Mouse (Mus musculus) kidney, embryonic 15.5 days (tissue): ENCODE results near the gene Arhgap17. TPM values are rescaled to one million over a fixed set of nuclear protein-coding genes. Genes with fewer than 3 reads are reported as not detected.

Experiments used
- ATAC-seq: fragments of 200-750 bp; cut with Nextera tagmentation; replicated peaks from 2 replicates; pipeline ENCODE4 v1.8.0; 2017; ENCODE audit warnings: moderate TSS enrichment; ENCODE audit not compliant: low FRiP score
- H3K27ac ChIP-seq: fragments of 300-500 bp; sonication (generic); 2 replicates; pipeline ENCODE4 v1.5.1; 2015; ENCODE audit warnings: mild to moderate bottlenecking, inconsistent platforms
- H3K27me3 ChIP-seq: fragments of 300-500 bp; sonication (generic); 2 replicates; pipeline ENCODE4 v1.6.1; 2015; ENCODE audit warnings: inconsistent platforms
- H3K36me3 ChIP-seq: fragments of 300-500 bp; sonication (generic); 2 replicates; pipeline ENCODE4 v1.6.1; 2015; ENCODE audit warnings: inconsistent platforms
- H3K4me1 ChIP-seq: fragments of 300-500 bp; sonication (generic); 2 replicates; pipeline ENCODE4 v1.6.1; 2015; ENCODE audit warnings: inconsistent platforms
- H3K4me2 ChIP-seq: fragments of 300-500 bp; sonication (generic); 2 replicates; pipeline ENCODE4 v1.6.1; 2015; ENCODE audit warnings: moderate library complexity, mild to moderate bottlenecking, inconsistent platforms
- H3K4me3 ChIP-seq: fragments of 300-500 bp; sonication (generic); replicated peaks from 2 replicates; pipeline ENCODE4 v1.5.1; 2015; ENCODE audit warnings: mild to moderate bottlenecking, inconsistent platforms
- H3K9ac ChIP-seq: fragments of 300-500 bp; sonication (generic); 2 replicates; pipeline ENCODE4 v1.6.1; 2015; ENCODE audit warnings: mild to moderate bottlenecking, inconsistent platforms
- H3K9me3 ChIP-seq: fragments of 300-500 bp; sonication (generic); replicated peaks from 2 replicates; pipeline ENCODE4 v1.6.1; 2016; ENCODE audit warnings: inconsistent platforms
- WGBS: fragments of 180-500 bp; shearing (Covaris S2); methylation state at CpG from one replicate; pipeline ENCODE4 v1.1.7; 2015; ENCODE audit warnings: mixed read lengths; 5-methylcytosine and 5-hydroxymethylcytosine counted together
- polyA plus RNA-seq: library from polyadenylated mRNA; unstranded; fragments of >200 nt; fragmentation: Nextera tagmentation; extraction: Ambion mirVana; gene quantifications from 2 replicates; pipeline ENCODE4 v1.2.1, GENCODE M21; 2015

Gene Arhgap17
- 23.7 and 25.2 TPM in 2 replicates for polyA plus RNA-seq

DNA sequence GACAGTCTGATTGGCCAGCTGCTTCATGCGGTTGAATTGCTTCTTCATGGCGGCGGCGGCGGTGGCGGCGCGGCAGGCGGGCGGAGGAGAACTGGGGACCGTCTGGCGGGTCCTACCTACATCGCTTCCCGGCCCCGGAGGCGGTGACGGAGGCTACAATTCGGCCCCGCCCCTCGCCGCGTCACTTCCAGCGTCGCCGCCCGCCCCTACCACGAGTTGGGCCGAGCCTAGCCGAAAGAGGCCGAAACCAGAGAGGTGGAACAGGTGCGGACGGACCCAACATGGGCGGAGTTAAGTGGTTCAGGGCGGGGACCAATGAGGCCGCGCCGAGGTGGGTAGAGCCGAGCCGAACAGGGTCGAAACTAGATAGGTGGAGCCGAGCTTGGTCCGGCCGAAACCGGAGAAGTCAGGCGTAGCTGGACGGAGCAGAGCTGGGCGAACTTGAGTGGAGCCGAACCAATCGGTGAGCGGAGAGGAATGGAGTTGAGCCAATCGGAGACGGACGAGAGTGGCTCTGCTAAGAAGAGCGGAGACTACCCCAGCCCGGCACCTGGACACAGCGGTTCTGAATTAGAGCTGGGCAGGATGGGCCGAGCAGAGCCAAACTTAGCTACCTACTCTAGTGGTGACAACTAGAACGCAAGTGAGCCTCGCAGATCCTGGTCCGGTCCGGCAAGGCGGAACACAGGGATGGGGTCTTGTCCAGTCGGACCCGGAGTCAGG, at the start of gene Arhgap17, which contains the start of gene Lcmt1:
Arhgap17 (minus strand) TSS at position 157 of the 723 bp plus-strand sequence.
Lcmt1 (plus strand) TSS at position 26 of the 723 bp plus-strand sequence.
- WGBS, result under 1% methylated on average over 64 of the region's 64 CpGs
- Histone ChIP-seq H3K9ac (peak within 1 kb of the TSS; percentile 87), H3K27ac (peak within 1 kb of the TSS; percentile 95), H3K4me3 (peak within 1 kb of the TSS; percentile 84), H3K9me3 (no peaks in the 10 kb centered on the region), H3K4me1 (peaks cover 44% of the 10 kb centered on the region), H3K4me2 (peak within 1 kb of the TSS; percentile 79), H3K36me3 (no peaks in the 10 kb centered on the region), H3K27me3 (no peaks in the 10 kb centered on the region)
- ATAC-seq, result peak; percentile 98

DNA sequence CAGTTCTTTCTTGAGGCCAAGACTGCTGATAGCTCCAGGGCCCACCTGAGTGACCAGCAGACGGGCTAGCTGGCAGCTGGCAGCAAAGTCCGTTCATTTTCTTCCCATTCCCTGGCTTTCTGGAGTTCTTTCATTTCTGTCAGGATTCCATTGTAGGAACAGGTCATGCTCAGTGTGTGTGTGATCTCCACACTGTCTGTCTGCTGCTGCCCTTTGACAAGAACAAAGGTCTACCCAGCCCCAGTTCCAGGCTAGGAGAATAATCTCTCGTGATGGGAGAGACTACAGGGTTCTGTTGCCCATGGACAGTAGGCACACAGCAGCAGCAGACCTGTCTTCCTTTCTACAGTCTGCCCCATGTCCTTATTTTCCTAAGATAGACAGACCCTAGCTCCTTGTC, 47.9 kb upstream of the Arhgap17 start:
- Histone ChIP-seq H3K4me1 (0 out of 2 replicates have a peak, but pooled peaks cover 4% of the 10 kb centered on the region), H3K27ac (no peak overlapping the region), H3K27me3 (no peaks in the 10 kb centered on the region), H3K4me2 (no peak overlapping the region), H3K4me3 (no peak overlapping the region), H3K9ac (no peak overlapping the region), H3K36me3 (peaks cover 29% of the 10 kb centered on the region), H3K9me3 (no peaks in the 10 kb centered on the region)
- 86% methylated on average over 3 of the region's 3 CpGs for WGBS
- no peak for ATAC-seq

DNA sequence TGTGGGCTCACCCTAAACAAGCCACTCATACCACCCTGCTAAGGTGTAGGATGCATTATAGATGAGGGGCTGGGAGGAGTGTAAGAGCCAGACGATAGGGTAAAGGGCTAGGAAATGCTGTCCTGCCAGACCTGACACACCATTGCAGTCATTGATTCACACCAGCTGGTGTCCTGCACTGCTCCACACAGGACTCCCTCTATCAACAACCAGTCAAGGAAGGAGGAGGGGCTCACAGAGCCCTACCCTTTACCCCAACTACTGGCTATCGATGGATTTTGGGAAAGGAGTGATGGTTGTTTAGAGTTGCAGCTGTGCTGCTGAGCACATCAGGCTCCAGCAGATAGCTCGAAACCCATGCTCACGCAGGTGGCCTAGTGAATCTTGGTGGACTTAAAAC, 47.1 kb upstream of the Arhgap17 start:
- H3K9ac ChIP-seq, result no peak overlapping the region
- no peak for ATAC-seq
- peaks cover 21% of the 10 kb centered on the region; the same call in 1 of the 2 replicates for H3K36me3 ChIP-seq
- no peaks in the 10 kb centered on the region for H3K9me3 ChIP-seq
- H3K4me1 ChIP-seq, result 0 out of 2 replicates have a peak, but pooled peaks cover 4% of the 10 kb centered on the region
- 64% methylated on average over 4 of the region's 4 CpGs for WGBS
- H3K4me2 ChIP-seq, result no peak overlapping the region
- H3K4me3 ChIP-seq, result no peak overlapping the region
- H3K27ac ChIP-seq, result no peak overlapping the region
- no peaks in the 10 kb centered on the region for H3K27me3 ChIP-seq

DNA sequence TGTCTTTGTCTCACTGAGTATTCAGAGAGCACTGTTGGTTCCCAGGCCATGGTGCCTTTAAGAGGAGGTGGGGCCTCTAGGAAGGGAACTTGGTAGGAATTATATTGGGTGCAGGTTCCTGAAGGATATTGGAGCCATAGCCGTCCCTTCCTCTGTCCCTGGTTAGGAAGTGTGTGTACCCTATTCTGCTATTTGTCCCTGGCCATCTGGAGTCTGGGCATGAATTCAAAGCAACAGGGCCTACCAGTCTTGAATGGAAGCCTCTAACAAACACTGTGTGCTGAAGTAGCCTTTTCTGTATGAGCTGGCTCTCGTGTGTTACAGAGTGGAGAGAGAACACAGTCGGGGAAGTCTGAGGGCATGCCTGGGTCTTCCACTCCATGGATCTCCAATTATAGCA, 42.4 kb upstream of the Arhgap17 start:
- H3K27ac ChIP-seq, result no peak overlapping the region
- ATAC-seq, result no peak
- H3K4me3 ChIP-seq, result no peak overlapping the region
- 81% methylated on average over 3 of the region's 3 CpGs for whole genome bisulfite sequencing
- H3K36me3 ChIP-seq, result peaks cover 28% of the 10 kb centered on the region
- no peaks in the 10 kb centered on the region for H3K27me3 ChIP-seq
- H3K9me3 ChIP-seq, result no peaks in the 10 kb centered on the region
- H3K9ac ChIP-seq, result no peak overlapping the region
- H3K4me2 ChIP-seq, result no peak overlapping the region
- 0 out of 2 replicates have a peak, but pooled peaks cover 4% of the 10 kb centered on the region for H3K4me1 ChIP-seq

DNA sequence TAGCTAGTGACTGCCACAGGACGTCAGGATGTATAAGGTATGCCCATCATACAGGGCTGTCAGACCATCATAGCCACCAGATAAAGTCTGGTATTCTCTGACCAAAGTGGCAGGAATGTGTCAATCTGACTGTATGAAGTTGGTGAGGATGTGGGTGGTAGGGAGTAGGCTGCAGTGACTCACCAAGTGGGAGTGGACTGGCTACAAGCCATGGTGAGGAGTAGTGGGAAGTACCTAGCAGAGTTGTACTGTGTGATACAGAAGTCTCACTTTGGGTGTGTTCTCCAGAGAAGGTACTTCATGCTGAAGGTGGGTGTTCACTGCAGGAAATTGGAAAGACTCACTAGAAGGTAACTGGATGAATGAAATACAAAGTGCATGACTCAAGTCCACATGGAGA, 41.4 kb upstream of the Arhgap17 start:
- no peak for ATAC-seq
- 0 out of 2 replicates have a peak, but pooled peaks cover 4% of the 10 kb centered on the region for H3K4me1 ChIP-seq
- H3K36me3 ChIP-seq, result peaks cover 32% of the 10 kb centered on the region
- no peak overlapping the region for H3K9ac ChIP-seq
- H3K9me3 ChIP-seq, result no peaks in the 10 kb centered on the region
- no peaks in the 10 kb centered on the region for H3K27me3 ChIP-seq
- no peak overlapping the region for H3K4me3 ChIP-seq
- no peak overlapping the region for H3K27ac ChIP-seq
- H3K4me2 ChIP-seq, result no peak overlapping the region
- 85% methylated on average over 1 of the region's 1 CpGs for WGBS

DNA sequence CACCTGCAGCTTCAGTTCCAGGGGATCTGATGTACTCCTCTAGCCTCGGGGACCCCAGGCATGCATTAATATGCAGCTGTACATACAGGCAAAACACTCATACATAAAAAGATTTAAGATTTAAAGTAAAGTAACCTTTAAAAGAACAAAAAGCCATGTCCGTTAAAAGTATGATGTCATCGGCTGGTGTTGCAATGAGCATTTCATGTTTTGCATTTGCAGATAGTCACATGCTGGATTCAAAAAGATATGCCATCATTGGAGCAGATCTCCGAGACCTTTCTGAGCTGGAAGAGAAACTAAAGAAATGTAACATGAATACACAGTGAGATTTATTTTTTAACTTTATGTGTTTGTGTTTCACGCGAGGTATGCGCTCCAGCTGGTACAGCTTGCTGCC, 40.8 kb upstream of the Arhgap17 start:
- Histone ChIP-seq H3K9ac (no peak overlapping the region), H3K4me1 (0 out of 2 replicates have a peak, but pooled peaks cover 4% of the 10 kb centered on the region), H3K27me3 (no peaks in the 10 kb centered on the region), H3K9me3 (no peaks in the 10 kb centered on the region), H3K27ac (no peak overlapping the region), H3K36me3 (peaks cover 34% of the 10 kb centered on the region), H3K4me3 (no peak overlapping the region), H3K4me2 (no peak overlapping the region)
- ATAC-seq, result no peak
- 88% methylated on average over 7 of the region's 7 CpGs for WGBS

DNA sequence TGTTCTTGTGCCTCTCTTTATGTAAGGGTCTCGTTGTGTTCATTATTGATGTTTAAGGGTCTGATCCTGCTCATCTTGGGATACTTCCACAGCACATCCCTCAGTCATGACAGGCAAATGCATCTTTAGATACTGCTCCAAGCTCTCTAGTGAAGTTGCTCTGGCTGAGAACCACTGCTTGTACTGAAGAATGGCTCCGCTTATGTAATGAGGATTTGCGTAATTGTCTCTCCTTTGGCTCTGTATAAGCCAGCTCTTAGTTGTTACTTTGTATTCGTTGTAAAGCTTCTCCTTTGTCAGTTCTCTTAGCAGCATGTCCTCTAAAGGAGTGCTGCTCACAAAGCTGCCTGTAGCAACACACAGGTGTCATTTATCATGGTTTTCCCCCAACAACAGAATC, 37.3 kb upstream of the Arhgap17 start:
- peaks cover 53% of the 10 kb centered on the region for H3K36me3 ChIP-seq
- H3K27ac ChIP-seq, result no peak overlapping the region
- WGBS, result 83% methylated on average over 4 of the region's 4 CpGs
- H3K9ac ChIP-seq, result no peak overlapping the region
- no peaks in the 10 kb centered on the region for H3K4me1 ChIP-seq
- no peak overlapping the region for H3K4me3 ChIP-seq
- H3K4me2 ChIP-seq, result no peak overlapping the region
- H3K9me3 ChIP-seq, result no peaks in the 10 kb centered on the region
- H3K27me3 ChIP-seq, result no peaks in the 10 kb centered on the region
- no peak for ATAC-seq

DNA sequence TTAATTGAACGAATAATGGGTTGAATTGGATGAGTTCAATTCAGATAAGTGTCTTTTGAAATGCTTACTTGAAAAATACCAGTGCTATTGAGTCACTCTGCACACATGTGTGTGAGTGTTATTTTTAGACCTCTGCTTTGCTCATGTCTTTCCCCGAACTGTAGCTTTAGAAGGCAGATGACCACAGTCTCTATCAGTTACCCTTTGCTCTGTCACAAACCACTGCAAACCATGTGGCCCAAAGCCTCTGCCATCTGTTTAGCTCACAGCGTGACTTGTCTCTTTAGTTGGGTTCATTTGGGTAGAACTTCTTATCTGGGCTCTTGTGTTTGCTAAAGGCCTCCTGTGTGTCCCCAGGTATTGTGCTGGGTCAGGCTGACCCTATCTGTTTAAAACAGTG, 35.9 kb upstream of the Arhgap17 start:
- H3K27ac ChIP-seq, result no peak overlapping the region
- no peak overlapping the region for H3K9ac ChIP-seq
- no peaks in the 10 kb centered on the region for H3K9me3 ChIP-seq
- H3K4me1 ChIP-seq, result no peaks in the 10 kb centered on the region
- 80% methylated on average over 3 of the region's 3 CpGs for WGBS
- H3K4me2 ChIP-seq, result no peak overlapping the region
- H3K4me3 ChIP-seq, result no peak overlapping the region
- peaks cover 46% of the 10 kb centered on the region for H3K36me3 ChIP-seq
- no peaks in the 10 kb centered on the region for H3K27me3 ChIP-seq
- ATAC-seq, result no peak

DNA sequence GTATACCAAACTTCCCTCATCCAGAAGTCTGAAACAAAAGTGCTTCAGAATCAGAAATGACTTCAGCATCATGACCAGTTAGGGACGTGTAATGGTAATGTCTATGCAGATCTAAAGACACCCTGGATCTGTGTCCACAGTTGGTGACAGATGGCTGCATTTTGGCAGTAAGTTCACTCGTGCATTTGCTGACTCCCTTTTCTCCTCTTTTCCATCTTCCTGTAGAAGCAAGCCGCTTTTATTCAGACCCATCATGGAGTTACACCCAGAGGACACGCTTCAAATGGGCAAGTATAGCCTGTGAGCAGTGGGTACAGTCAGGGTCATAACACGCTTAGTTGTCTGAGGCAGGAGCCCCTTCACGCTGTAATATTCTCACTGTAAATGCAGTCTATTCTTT, 34.5 kb upstream of the Arhgap17 start:
- no peak overlapping the region for H3K4me2 ChIP-seq
- no peaks in the 10 kb centered on the region for H3K4me1 ChIP-seq
- peaks cover 47% of the 10 kb centered on the region for H3K36me3 ChIP-seq
- H3K27ac ChIP-seq, result no peak overlapping the region
- no peak overlapping the region for H3K9ac ChIP-seq
- no peak overlapping the region for H3K4me3 ChIP-seq
- no peak for ATAC-seq
- WGBS, result 91% methylated on average over 6 of the region's 6 CpGs
- H3K9me3 ChIP-seq, result no peaks in the 10 kb centered on the region
- H3K27me3 ChIP-seq, result no peaks in the 10 kb centered on the region

DNA sequence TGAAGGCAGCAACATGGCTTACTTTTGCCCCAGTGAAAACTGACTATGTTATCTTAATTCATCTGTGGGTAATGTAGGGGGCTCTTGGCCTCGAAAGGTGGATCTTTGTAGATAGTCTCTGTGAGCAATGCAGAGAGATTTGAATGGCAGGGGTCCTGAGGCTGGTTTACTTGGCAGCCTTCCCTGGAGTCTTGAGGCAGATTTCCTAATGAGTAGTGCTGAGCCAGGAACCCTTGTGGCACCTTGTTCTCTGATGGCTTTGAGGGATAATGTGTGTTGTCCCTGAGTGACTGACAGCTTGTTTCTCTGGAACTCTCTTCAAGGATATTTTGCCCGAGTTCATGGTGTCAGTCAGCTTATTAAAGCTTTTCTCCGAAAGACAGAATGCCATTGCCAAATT, 31.4 kb upstream of the Arhgap17 start:
- Histone ChIP-seq H3K36me3 (peaks cover 35% of the 10 kb centered on the region), H3K4me2 (no peak overlapping the region), H3K27ac (no peak overlapping the region), H3K9me3 (no peaks in the 10 kb centered on the region), H3K4me3 (no peak overlapping the region), H3K27me3 (no peaks in the 10 kb centered on the region), H3K4me1 (0 out of 2 replicates have a peak, but pooled peaks cover 6% of the 10 kb centered on the region), H3K9ac (no peak overlapping the region)
- WGBS, result 85% methylated on average over 3 of the region's 3 CpGs
- no peak for ATAC-seq

DNA sequence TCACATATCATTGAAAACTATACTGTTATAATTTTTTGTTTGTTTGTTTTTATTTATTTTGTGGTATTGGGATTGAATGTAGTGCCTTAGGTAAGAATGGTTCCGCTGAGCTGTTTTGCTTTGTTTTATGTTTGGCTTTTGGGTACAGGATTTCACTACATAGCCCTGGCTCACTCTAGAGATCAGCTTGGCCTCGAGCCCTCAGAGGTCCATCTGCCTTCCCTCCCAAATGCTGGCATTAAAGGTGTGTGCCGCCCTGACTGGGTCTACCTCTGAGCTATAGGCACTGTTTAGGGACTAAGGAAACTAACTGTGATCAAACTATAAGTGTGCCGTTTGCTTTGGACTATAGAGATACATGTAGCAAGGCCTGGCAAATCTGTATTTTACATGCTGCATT, 29.6 kb upstream of the Arhgap17 start:
- Histone ChIP-seq H3K9me3 (no peaks in the 10 kb centered on the region), H3K36me3 (peaks cover 23% of the 10 kb centered on the region), H3K27ac (no peak overlapping the region), H3K27me3 (no peaks in the 10 kb centered on the region), H3K4me2 (no peak overlapping the region), H3K4me1 (0 out of 2 replicates have a peak, but pooled peaks cover 6% of the 10 kb centered on the region), H3K4me3 (no peak overlapping the region), H3K9ac (no peak overlapping the region)
- WGBS, result 87% methylated on average over 4 of the region's 4 CpGs
- no peak for ATAC-seq

DNA sequence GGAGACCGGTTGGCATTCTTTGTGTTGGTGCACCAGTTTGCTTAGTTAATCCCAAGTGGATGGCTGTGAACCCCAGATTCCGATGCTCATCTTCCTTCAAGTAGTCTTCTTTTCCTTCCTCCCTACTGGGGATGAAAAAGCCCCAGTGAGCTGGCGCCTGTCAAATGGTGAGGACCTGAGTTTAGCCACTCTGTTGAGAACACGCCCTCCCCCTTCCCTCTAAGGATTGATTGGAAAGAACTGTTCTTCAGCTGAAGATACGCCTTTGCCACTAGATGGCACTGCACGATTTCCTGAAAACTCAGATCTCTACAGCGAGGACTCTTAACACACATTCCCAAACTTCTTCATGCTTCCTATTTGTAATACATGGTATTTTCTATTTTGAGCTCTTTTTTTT, 29.1 kb upstream of the Arhgap17 start:
- Histone ChIP-seq H3K9me3 (no peaks in the 10 kb centered on the region), H3K27me3 (no peaks in the 10 kb centered on the region), H3K4me2 (no peak overlapping the region), H3K9ac (no peak overlapping the region), H3K27ac (no peak overlapping the region), H3K36me3 (peaks cover 19% of the 10 kb centered on the region), H3K4me3 (no peak overlapping the region), H3K4me1 (0 out of 2 replicates have a peak, but pooled peaks cover 6% of the 10 kb centered on the region)
- WGBS, result 27% methylated on average over 7 of the region's 7 CpGs
- ATAC-seq, result peak; percentile 64
